Mouse (Mus musculus) 3T3-L1 (cell line): ENCODE measurements around the gene Adprhl2.

ENCODE experiments used
- DNase-seq: peaks from one replicate; pipeline ENCODE4 v3.0.0-alpha.2; 2015; ENCODE audit warnings: low read depth, low spot score

Adprhl2 gene

GRCm38 (mm10) chr4:126306827-126307226 is 14.7 kb downstream of the Adprhl2 start:
- DNase-seq: no peak

- no peak for DNase-seq
Measured at GRCm38 (mm10) chr4:126306058-126306457, 15.4 kb downstream of the Adprhl2 start.

GRCm38 (mm10) chr4:126305428-126305827 is 16.1 kb downstream of the Adprhl2 start:
- DNase-seq: no peak

- no peak for DNase-seq
Measured at GRCm38 (mm10) chr4:126303877-126304276, 17.6 kb downstream of the Adprhl2 start.

- peak; percentile 86 for DNase-seq
Measured at GRCm38 (mm10) chr4:126301584-126302309, 19.8 kb downstream of the Adprhl2 start.

GRCm38 (mm10) chr4:126300916-126301583 is 20.5 kb downstream of the Adprhl2 start:
- DNase-seq: peak; percentile 93

GRCm38 (mm10) chr4:126296617-126297101 is 24.8 kb downstream of the Adprhl2 start:
- DNase-seq: no peak

GRCm38 (mm10) chr4:126295937-126296336 is 25.6 kb downstream of the Adprhl2 start:
- DNase-seq: no peak

GRCm38 (mm10) chr4:126295152-126295551 is 26.4 kb downstream of the Adprhl2 start:
- no peak for DNase-seq

- DNase-seq: peak; percentile 48
Measured at GRCm38 (mm10) chr4:126291196-126291595, 30.3 kb downstream of the Adprhl2 start.

GRCm38 (mm10) chr4:126290314-126290713 is 31.2 kb downstream of the Adprhl2 start:
- DNase-seq: no peak

- no peak for DNase-seq
Measured at GRCm38 (mm10) chr4:126288085-126288666, 33.3 kb downstream of the Adprhl2 start.

- DNase-seq: no peak
Measured at GRCm38 (mm10) chr4:126287302-126287995, 34.1 kb downstream of the Adprhl2 start.

GRCm38 (mm10) chr4:126286492-126286891 is 35.0 kb downstream of the Adprhl2 start, which contains the start of gene Col8a2:
Gene Col8a2 (plus strand): TSS chr4:126286793.
- no peak for DNase-seq

GRCm38 (mm10) chr4:126283582-126283981 is 37.9 kb downstream of the Adprhl2 start:
- DNase-seq: no peak

GRCm38 (mm10) chr4:126281706-126282105 is 39.8 kb downstream of the Adprhl2 start:
- DNase-seq: no peak

- DNase-seq: no peak
Measured at GRCm38 (mm10) chr4:126278961-126279360, 42.5 kb downstream of the Adprhl2 start.

- DNase-seq: no peak
Measured at GRCm38 (mm10) chr4:126278565-126278915, 43.0 kb downstream of the Adprhl2 start.

GRCm38 (mm10) chr4:126277906-126278564 is 43.5 kb downstream of the Adprhl2 start:
- peak; percentile 74 for DNase-seq

- no peak for DNase-seq
Measured at GRCm38 (mm10) chr4:126275681-126276131, 45.8 kb downstream of the Adprhl2 start.

- no peak for DNase-seq
Measured at GRCm38 (mm10) chr4:126275081-126275480, 46.4 kb downstream of the Adprhl2 start.
